Mouse (Mus musculus): ENCODE measurements at regions not wholly inside any gene's neighbourhood (a gene's known extent, or its start where the extent isn't known, plus 50 kb on each side); places are given as distances from the start of the nearest gene placed in this dataset.
"Not testable (repeated sequence)": the region's sequence is repeated elsewhere in the genome, so short reads cannot be mapped to it uniquely, and the experiment has no call there.

GRCm38 (mm10) chr2:75781781-75782211 lies 50.2 kb upstream of the Agps start:
- DNase-seq = peak; percentile 33

- DNase-seq = peak; percentile 68
Observed at GRCm38 (mm10) chr2:75781078-75781477, 50.9 kb upstream of the Agps start.

GRCm38 (mm10) chr2:75778628-75779027 lies 53.3 kb upstream of the Agps start:
- DNase-seq = not testable (repeated sequence)

GRCm38 (mm10) chr2:75777040-75777451 lies 54.9 kb upstream of the Agps start:
- DNase-seq = peak; percentile 68

GRCm38 (mm10) chr2:75776533-75776932 lies 55.4 kb upstream of the Agps start:
- DNase-seq = no peak

- DNase-seq = no peak
Observed at GRCm38 (mm10) chr2:75775217-75775616, 56.8 kb upstream of the Agps start.

- DNase-seq = no peak
Observed at GRCm38 (mm10) chr2:75773431-75773830, 58.5 kb upstream of the Agps start.

GRCm38 (mm10) chr2:75772251-75772956 lies 59.6 kb upstream of the Agps start:
- peak; percentile 73 for DNase-seq

- DNase-seq = no peak
Observed at GRCm38 (mm10) chr2:75770633-75771032, 61.3 kb upstream of the Agps start.

- DNase-seq = no peak
Observed at GRCm38 (mm10) chr2:75768559-75769304, 63.2 kb upstream of the Agps start.

- peak; percentile 56 for DNase-seq
Observed at GRCm38 (mm10) chr2:75767871-75768558, 63.6 kb upstream of the Nfe2l2 start.

GRCm38 (mm10) chr2:75765403-75765802 lies 61.0 kb upstream of the Nfe2l2 start:
- peak; percentile 54 for DNase-seq

GRCm38 (mm10) chr2:75763252-75763651 lies 58.8 kb upstream of the Nfe2l2 start:
- DNase-seq = peak; percentile 73

GRCm38 (mm10) chr2:75762030-75762429 lies 57.6 kb upstream of the Nfe2l2 start:
- no peak for DNase-seq

- no peak for DNase-seq
Observed at GRCm38 (mm10) chr2:75761626-75762025, 57.2 kb upstream of the Nfe2l2 start.

GRCm38 (mm10) chr2:75759196-75759885 lies 54.9 kb upstream of the Nfe2l2 start:
- DNase-seq = no peak

GRCm38 (mm10) chr2:75758277-75758676 lies 53.8 kb upstream of the Nfe2l2 start:
- no peak for DNase-seq

GRCm38 (mm10) chr2:75756704-75757638 lies 52.5 kb upstream of the Nfe2l2 start:
- peak; percentile 27 for DNase-seq

- DNase-seq = no peak
Observed at GRCm38 (mm10) chr2:75754606-75755005, 50.2 kb upstream of the Nfe2l2 start.
